Mouse (Mus musculus) forebrain, postnatal 0 days (tissue): ENCODE data around the gene Midn. TPM values are rescaled to one million over a fixed set of nuclear protein-coding genes. Genes with fewer than 3 reads are reported as not detected.

Experiments used
- ATAC-seq: fragments of 200-750 bp; cut with Nextera tagmentation; 2 replicates; pipeline ENCODE4 v1.8.0; 2017; ENCODE audit warnings: mild to moderate bottlenecking, moderate library complexity
- DNase-seq: peaks from one replicate; pipeline ENCODE4 v3.0.0-alpha.2; 2015
- H3K27ac ChIP-seq: fragments of 300-500 bp; sonication (generic); 2 replicates; pipeline ENCODE4 v1.5.1; 2014; ENCODE audit warnings: low read depth, mild to moderate bottlenecking, antibody characterized with exemption, low read length, moderate library complexity, mixed read lengths
- H3K27me3 ChIP-seq: fragments of 300-500 bp; sonication (generic); 2 replicates; pipeline ENCODE4 v1.6.1; 2014; ENCODE audit warnings: mild to moderate bottlenecking, low read length, mixed read lengths; ENCODE audit not compliant: insufficient read depth
- H3K36me3 ChIP-seq: fragments of 300-500 bp; sonication (generic); 2 replicates; pipeline ENCODE4 v1.6.1; 2014; ENCODE audit warnings: mild to moderate bottlenecking, moderate library complexity; ENCODE audit not compliant: insufficient read depth
- H3K4me1 ChIP-seq: fragments of 300-500 bp; sonication (generic); 2 replicates; pipeline ENCODE4 v1.6.1; 2014; ENCODE audit warnings: antibody characterized with exemption; ENCODE audit not compliant: insufficient read depth
- H3K4me2 ChIP-seq: fragments of 300-500 bp; sonication (generic); 2 replicates; pipeline ENCODE4 v1.6.1; 2014; ENCODE audit warnings: low read depth, mild to moderate bottlenecking, moderate library complexity
- H3K4me3 ChIP-seq: fragments of 300-500 bp; sonication (generic); 2 replicates; pipeline ENCODE4 v1.5.1; 2014; ENCODE audit warnings: low read depth, low read length, mixed read lengths
- H3K9ac ChIP-seq: fragments of 300-500 bp; sonication (generic); 2 replicates; pipeline ENCODE4 v1.6.1; 2014; ENCODE audit warnings: mild to moderate bottlenecking
- H3K9me3 ChIP-seq: fragments of 300-500 bp; sonication (generic); 2 replicates; pipeline ENCODE4 v1.6.1; 2016; ENCODE audit warnings: low read length
- CTCF ChIP-seq: sonication (generic); IDR thresholded peaks from 2 replicates; pipeline ENCODE4 v1.5.1; 2016; ENCODE audit warnings: antibody characterized with exemption, control low read depth, low read depth
- WGBS: fragments of 180-500 bp; shearing (Covaris S2); extraction: QIAGEN DNeasy Blood & Tissue Kit; methylation state at CpG from one replicate; pipeline ENCODE4 v1.1.7; 2014; 5-methylcytosine and 5-hydroxymethylcytosine counted together
- polyA plus RNA-seq: library from polyadenylated mRNA; unstranded; fragments of >200 nt; fragmentation: Nextera tagmentation; extraction: Ambion mirVana; gene quantifications from 2 replicates; pipeline ENCODE4 v1.2.1, GENCODE M21; 2015
- total RNA-seq: library from RNA; depleted of rRNA; stranded (reverse); fragments of >200 nt; gene quantifications from 2 replicates; pipeline ENCODE4 v1.2.3, GENCODE M21; 2014; rRNA removed

The Midn gene
- 91.5 and 120 TPM in 2 replicates for total RNA-seq
- 19.3 and 21.3 TPM in 2 replicates for polyA plus RNA-seq

DNA sequence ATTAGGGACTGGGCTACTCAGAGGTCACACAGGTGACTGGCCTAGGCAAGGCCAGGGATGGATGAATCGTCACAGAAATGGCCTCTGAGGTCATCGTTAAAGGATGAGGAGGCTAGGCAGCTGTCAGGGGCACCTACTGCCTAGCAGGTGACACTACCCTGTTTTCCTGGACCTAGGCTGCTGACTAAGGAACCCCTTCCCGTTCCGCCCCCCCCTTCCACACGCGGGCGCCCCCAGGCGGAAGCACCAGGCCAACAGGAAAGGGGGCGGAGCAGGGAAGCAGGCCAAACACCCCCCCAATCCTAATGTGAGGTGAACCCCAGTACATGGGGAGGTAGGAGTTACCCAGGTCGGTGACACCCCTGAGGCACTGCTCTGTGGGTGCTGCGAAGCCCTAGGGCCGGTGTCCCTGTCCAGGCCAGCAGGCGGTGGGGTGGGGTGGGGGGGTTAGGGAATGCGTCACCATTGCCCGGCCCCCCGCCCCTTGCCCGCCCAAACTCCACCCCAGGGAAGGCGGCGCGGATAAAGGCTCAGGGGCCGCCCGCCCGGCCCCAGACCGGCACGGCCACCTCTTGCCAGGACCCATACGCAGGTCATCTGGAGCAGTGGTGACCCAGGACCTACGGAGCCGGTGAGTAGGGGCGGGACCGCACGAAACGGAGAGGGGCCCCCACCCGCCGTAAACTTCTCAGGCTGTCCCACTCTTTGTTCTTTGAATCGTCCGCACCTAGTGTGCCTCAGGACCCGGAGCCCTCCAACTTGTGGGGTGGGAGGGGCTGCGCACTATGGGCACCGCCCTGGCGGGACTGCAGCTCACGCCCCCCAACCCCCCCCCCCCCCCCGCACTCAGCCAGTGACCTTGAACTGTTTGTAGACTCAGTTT is at the start of gene Midn:
Gene Midn (plus strand): TSS at position 554 of the 883 bp plus-strand sequence.
- peak; percentile 81 for DNase-seq
- Histone ChIP-seq H3K27me3 (no peaks in the 10 kb centered on the region), H3K4me1 (peaks cover 17% of the 10 kb centered on the region), H3K9me3 (no peaks in the 10 kb centered on the region), H3K36me3 (peaks cover 21% of the 10 kb centered on the region), H3K4me2 (peak within 1 kb of the TSS; percentile 95), H3K4me3 (peak within 1 kb of the TSS; percentile 98), H3K9ac (peak within 1 kb of the TSS; percentile 99), H3K27ac (peak within 1 kb of the TSS; percentile 100)
- WGBS: under 1% methylated on average over 35 of the region's 42 CpGs
- peak; percentile 3; the same call in 1 of the 2 replicates for ATAC-seq
- TF ChIP-seq CTCF: peak; percentile 74

DNA sequence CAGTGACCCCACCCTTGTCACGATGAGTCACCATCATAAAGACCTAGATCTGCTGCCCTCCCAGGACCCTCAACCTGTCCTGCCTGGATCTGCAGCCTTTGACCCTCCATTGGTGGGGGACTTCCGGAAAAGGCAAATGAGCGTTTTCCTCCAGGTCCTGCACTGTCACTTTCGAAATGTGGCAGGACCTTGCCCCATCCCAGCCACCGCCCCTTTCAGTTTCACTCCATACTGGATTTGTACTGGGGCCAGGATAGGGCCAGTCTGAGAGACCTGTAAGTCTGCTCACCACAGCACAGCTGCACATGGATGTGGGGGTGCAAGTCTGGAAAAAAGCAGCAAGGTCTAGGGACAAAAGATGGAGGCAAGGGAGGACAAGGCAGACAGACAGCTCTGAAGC is 49.4 kb upstream of the Midn start:
- Histone ChIP-seq H3K9me3 (no peaks in the 10 kb centered on the region), H3K4me3 (no peak overlapping the region), H3K4me2 (no peak overlapping the region), H3K4me1 (peaks cover 8% of the 10 kb centered on the region), H3K27me3 (no peaks in the 10 kb centered on the region), H3K9ac (no peak overlapping the region), H3K36me3 (no peaks in the 10 kb centered on the region), H3K27ac (no peak overlapping the region)
- ATAC-seq (no peak), DNase-seq (no peak)
- 84% methylated on average over 5 of the region's 5 CpGs for WGBS
- TF ChIP-seq CTCF: no peak

DNA sequence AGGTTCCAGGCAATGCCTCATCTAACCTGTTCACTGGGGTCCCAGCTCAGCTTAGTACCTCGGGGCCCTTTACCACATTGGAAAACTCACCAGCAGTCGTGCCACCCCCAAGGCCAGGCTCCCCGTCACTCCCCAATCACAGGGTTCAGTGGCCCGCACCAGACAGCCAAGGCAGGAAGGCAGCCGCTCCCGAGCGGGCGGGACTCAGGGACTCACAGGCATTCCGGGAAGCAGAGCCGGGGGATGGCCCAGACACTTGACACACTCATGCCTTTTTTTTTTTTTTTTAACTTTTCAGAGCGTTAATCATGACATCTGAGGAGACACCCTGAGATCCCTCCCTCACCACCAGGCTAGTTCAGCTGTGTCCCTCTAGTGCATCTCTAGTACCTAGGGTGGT is 47.1 kb upstream of the Midn start:
- Histone ChIP-seq H3K27ac (no peak overlapping the region), H3K9ac (no peak overlapping the region), H3K9me3 (no peaks in the 10 kb centered on the region), H3K27me3 (no peaks in the 10 kb centered on the region), H3K36me3 (no peaks in the 10 kb centered on the region), H3K4me2 (0 out of 2 replicates have a peak overlapping the region, but pooled peaks have one; percentile 98), H3K4me1 (peaks cover 8% of the 10 kb centered on the region), H3K4me3 (no peak overlapping the region)
- WGBS: 70% methylated on average over 11 of the region's 11 CpGs
- no peak for ATAC-seq
- TF ChIP-seq CTCF: no peak
- DNase-seq: no peak

DNA sequence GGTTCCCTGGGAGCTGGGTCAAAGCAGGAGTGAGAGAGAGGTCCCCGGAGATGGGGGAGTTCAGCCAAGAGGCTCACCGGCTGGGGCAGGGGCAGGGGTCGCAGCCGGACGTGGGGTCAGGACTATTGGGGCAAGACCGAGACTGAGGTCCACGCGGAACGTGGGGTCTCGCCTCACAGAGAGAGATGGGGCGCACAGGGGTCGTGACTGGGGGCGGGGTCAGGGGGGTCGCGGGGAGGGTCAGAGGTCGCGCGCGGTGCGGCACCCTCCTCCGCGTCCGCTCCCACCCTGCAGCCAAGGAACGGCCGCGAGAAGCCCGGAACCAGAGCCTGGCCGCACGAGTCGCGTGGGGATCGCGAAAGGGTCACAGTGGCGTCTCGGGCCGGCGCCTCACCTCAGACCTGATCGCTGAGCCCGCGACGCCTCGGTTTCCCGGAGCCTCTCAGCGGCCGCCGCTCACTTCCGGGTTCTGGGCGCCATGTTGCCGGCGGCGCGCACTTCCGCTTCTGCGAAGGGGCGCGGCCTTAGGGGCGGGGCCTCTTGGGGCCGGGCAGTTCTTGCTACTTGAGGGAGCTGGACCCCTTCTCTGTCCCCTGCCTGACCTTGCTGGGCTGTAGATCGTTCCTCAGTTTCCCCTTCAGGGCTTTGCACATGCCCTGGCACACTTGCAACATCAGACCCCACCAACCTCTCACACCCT is 45.7 kb upstream of the Midn start:
- 3% methylated on average over 46 of the region's 59 CpGs for WGBS
- Histone ChIP-seq H3K9ac (peak overlapping the region; percentile 91), H3K27me3 (no peaks in the 10 kb centered on the region), H3K9me3 (no peaks in the 10 kb centered on the region), H3K4me1 (peaks cover 8% of the 10 kb centered on the region), H3K27ac (peak overlapping the region; percentile 77), H3K4me2 (peak overlapping the region; percentile 98), H3K4me3 (peak overlapping the region; percentile 91), H3K36me3 (no peaks in the 10 kb centered on the region)
- TF ChIP-seq CTCF: no peak
- peak; percentile 96 for ATAC-seq
- peak; percentile 87 for DNase-seq

DNA sequence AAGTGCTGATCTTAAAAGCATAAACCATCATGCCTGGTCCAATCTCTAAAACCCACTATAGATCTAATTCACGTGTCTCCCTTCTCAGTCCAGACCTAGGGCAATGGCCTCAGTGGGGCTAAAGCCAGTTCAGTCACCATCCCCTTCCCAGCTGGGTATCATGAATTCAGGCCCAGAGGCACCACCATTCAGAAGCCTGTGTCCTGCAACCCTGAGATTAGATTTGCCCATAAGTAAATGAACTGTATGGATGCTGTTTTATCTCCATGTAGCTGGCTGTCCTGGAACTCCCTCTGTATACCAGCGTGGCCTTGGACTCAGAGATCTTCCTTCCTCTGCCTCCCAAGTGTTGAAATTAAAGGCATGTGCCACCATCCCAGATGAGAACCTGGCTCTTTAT is 45.0 kb upstream of the Midn start:
- Histone ChIP-seq H3K36me3 (no peaks in the 10 kb centered on the region), H3K9ac (no peak overlapping the region), H3K4me1 (peaks cover 8% of the 10 kb centered on the region), H3K27me3 (no peaks in the 10 kb centered on the region), H3K27ac (peak overlapping the region; percentile 77; the same call in 1 of the 2 replicates), H3K4me3 (peak overlapping the region; percentile 91; the same call in 1 of the 2 replicates), H3K9me3 (no peaks in the 10 kb centered on the region), H3K4me2 (peak overlapping the region; percentile 98)
- ATAC-seq (no peak), DNase-seq (no peak)
- no peak for TF ChIP-seq CTCF
- 78% methylated on average over 2 of the region's 2 CpGs for WGBS

DNA sequence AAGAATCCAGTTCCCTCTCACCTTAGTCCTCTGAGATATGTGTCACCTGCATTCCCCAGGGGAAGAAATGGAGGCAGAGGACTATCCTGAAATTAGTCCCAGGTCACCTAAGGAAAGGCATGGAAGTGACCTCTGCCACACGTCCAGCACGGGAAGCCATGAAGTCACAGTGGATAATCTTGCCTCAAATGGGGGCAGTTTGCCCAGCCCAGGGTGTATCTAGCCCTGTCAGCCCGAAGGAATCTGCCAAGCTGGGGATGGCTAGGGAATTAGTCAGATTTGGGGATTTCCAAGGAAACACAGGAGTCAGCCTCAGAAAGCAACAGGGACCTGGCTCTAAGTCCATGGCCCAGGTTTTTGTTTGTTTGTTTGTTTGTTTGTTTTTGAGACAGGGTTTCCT is 43.9 kb upstream of the Midn start:
- Histone ChIP-seq H3K27me3 (no peaks in the 10 kb centered on the region), H3K4me2 (no peak overlapping the region), H3K4me3 (no peak overlapping the region), H3K36me3 (no peaks in the 10 kb centered on the region), H3K9ac (no peak overlapping the region), H3K27ac (no peak overlapping the region), H3K9me3 (no peaks in the 10 kb centered on the region), H3K4me1 (peaks cover 8% of the 10 kb centered on the region)
- TF ChIP-seq CTCF: no peak
- DNase-seq: no peak
- WGBS: 78% methylated on average over 3 of the region's 3 CpGs
- ATAC-seq: no peak

DNA sequence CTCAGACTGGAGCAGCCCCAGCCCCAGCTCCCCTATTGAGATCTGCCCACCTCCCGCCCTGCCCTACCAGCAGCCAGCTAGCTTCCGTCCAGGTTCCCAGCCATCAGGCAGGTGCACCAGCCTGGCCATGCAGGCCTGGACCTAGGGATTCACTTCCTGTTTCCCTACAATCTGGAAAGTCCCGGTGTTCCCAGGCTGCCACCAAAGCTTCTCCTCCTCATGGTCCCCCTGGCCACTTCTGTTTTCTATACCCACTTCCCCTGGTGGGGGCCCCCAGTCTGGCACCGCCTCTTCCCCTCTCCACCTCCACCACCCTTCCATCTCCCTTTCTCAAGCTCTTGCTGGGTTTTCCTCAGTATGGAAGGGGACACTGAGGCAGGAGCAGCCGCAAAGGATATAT is 42.6 kb upstream of the Midn start, which contains the start of gene Sbno2:
Gene Sbno2 (minus strand): TSS at position 112 of the 400 bp plus-strand sequence.
- no peak within 1 kb of the TSS for H3K4me3 ChIP-seq
- TF ChIP-seq CTCF: no peak

More for the DNA sequence above, 42.6 kb upstream of the Midn start, which contains the start of gene Sbno2:
- H3K27me3 ChIP-seq: no peaks in the 10 kb centered on the region
- no peak within 1 kb of the TSS for H3K27ac ChIP-seq
- WGBS: 71% methylated on average over 5 of the region's 5 CpGs
- H3K36me3 ChIP-seq: no peaks in the 10 kb centered on the region
- no peaks in the 10 kb centered on the region for H3K9me3 ChIP-seq
- no peak within 1 kb of the TSS for H3K4me2 ChIP-seq
- DNase-seq: no peak
- no peak for ATAC-seq
- peaks cover 8% of the 10 kb centered on the region for H3K4me1 ChIP-seq
- H3K9ac ChIP-seq: no peak within 1 kb of the TSS
